ENCODE assay signal across 8 mouse cellular contexts in the genomic region with DNA sequence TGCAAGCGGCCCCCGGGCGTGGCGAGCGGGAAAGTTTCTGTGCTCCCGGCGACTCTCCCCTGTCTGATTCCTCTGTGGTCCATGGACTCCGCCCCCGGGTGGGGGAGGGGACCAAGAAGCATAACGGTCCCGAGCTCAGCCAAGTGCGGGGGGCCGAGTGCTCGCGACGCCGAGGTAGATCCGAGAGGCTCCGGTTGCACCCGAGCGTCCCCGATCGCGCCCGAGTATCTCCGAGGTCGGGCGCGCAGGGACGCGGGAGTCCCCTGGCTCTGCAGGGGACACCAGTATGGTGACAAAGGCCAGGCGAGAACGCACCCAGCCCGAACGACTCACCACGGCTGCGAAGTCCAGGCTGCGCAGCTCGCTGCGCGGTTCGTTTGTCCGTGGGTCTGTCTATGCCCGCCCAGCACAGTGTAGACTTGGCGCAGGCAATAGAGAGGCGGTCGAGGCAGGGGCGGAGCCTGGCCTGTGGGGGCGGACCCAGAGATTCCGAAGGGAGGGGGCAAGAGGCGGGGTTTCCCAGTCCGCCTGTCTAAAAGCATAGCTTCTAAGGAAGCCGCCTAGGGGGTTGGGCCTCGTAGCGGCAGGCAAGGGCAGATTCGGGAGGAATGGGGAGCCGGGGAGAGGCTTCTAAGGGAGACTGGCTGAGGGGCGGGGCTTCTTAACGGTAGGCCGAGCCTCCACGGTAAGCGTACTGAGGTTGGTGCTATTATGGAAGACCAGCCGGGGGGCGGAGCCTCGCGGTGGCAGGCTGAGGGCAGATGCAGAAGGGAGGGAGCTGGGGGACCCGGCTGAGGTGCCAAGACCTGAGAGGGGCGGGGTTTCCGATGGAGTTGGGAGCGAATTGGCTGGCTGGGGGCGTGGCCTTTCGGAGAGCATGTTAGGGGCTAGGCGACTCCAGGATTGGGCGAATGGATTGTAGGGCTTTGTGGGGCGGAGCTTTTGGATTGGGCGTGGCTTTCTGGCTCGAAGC. TPM values are rescaled to one million over a fixed set of nuclear protein-coding genes. Genes with fewer than 3 reads are reported as not detected.
DNase-seq lines count a peak whose midpoint lies in the region; ATAC-seq lines count a peak whose summit lies in the region.

No protein-coding gene starts in this region.

- peak; percentile 97 for DNase-seq in WW6 (ENCODE audit: low read depth, low spot score)
- peak; percentile 94 to 97 for DNase-seq in cerebellum, postnatal 4 days (ENCODE audit: low spot score in 2 of 2)
- DNase-seq in gastrocnemius, adult 18-20 months (ENCODE audit: low spot score), result peak; percentile 99
- DNase-seq in left cerebral cortex, adult 18-20 months (ENCODE audit: low spot score in 2 of 2), result peak; percentile 92 to 93
- peak; percentile 98 for DNase-seq in right cerebral cortex, adult 18-20 months
- peak; percentile 92 for DNase-seq in urinary bladder, postnatal 10 days (ENCODE audit: low spot score)

- H3K27ac ChIP-seq in hindbrain, embryonic 16.5 days (ENCODE audit: low read depth, low read length), result peak overlapping the region; percentile 83
- H3K27ac ChIP-seq in macrophage, result peak overlapping the region; percentile 45

- ATAC-seq in hindbrain, embryonic 16.5 days, result peak; percentile 93

- under 1% methylated on average over 75 of the region's 77 CpGs for WGBS in hindbrain, embryonic 16.5 days
- 1% methylated on average over 77 of the region's 77 CpGs for WGBS in macrophage (ENCODE audit: missing documents)

- H3K4me3 ChIP-seq in hindbrain, embryonic 16.5 days (ENCODE audit: low read length), result peak overlapping the region; percentile 55
- H3K4me3 ChIP-seq in macrophage (ENCODE audit: inconsistent target), result peak overlapping the region; percentile 30

- peaks cover 51% of the 10 kb centered on the region for H3K4me1 ChIP-seq in hindbrain, embryonic 16.5 days (ENCODE audit: control insufficient read depth, insufficient read depth, low read depth, low read length)

- no peaks in the 10 kb centered on the region for H3K27me3 ChIP-seq in hindbrain, embryonic 16.5 days (replicated peaks; ENCODE audit: control insufficient read depth, insufficient read depth, low read length)

- peak overlapping the region; percentile 71 for H3K9ac ChIP-seq in hindbrain, embryonic 16.5 days (ENCODE audit: low read depth, low read length)

- H3K79me2 ChIP-seq in macrophage (ENCODE audit: inconsistent target), result no peaks in the 10 kb centered on the region

- peaks cover 4% of the 10 kb centered on the region; the same call in 1 of the 2 replicates for H3K36me3 ChIP-seq in hindbrain, embryonic 16.5 days (ENCODE audit: control insufficient read depth, insufficient read depth, low read length)
- no peaks in the 10 kb centered on the region for H3K36me3 ChIP-seq in macrophage (ENCODE audit: inconsistent target)

- H3K9me3 ChIP-seq in hindbrain, embryonic 16.5 days (ENCODE audit: control insufficient read depth, low read length), result no peaks in the 10 kb centered on the region

- peak overlapping the region; percentile 89 for H3K4me2 ChIP-seq in hindbrain, embryonic 16.5 days (ENCODE audit: low read length)

RNA-seq across cellular contexts. Expression of gene Ptprs, which starts 14.2 kb away (rescaled TPM):
- 10 to 100 TPM; 30.8 to 38.3 TPM for total RNA-seq in gastrocnemius, adult 18-20 months (2021)
- 229 and 264 TPM in 2 replicates for polyA plus RNA-seq in hindbrain, embryonic 16.5 days (2015; fragmentation: Nextera tagmentation; extraction: Ambion mirVana)
- 100 to 1,000 TPM; 588 to 594 TPM for total RNA-seq in left cerebral cortex, adult 18-20 months (2021)
- 100 to 1,000 TPM in 12 of 26 experiments, 10 to 100 TPM in 14; 41.5 to 232 (median 95.1) TPM for total RNA-seq in macrophage (2018; cell fraction: chromatin; rRNA removed)
- total RNA-seq in macrophage (2018; cell fraction: cytosol; rRNA removed), result 10 to 100 TPM in 14 of 26 experiments, 1 to 10 TPM in 12; 3.4 to 29.6 (median 11.9) TPM
- 100 to 1,000 TPM in 6 of 26 experiments, 10 to 100 TPM in 20; 14.3 to 133 (median 44.5) TPM for total RNA-seq in macrophage (2018; cell fraction: nucleus; rRNA removed)
- 13.0 to 25.1 TPM (median 19.4 TPM) in 3 replicates for polyA plus RNA-seq in macrophage (2018)

RNA-seq across cellular contexts. Expression of gene Znrf4, which starts 50.2 kb away (rescaled TPM):
- not detected for total RNA-seq in gastrocnemius, adult 18-20 months (2021)
- not detected in 2 replicates for polyA plus RNA-seq in hindbrain, embryonic 16.5 days (2015; fragmentation: Nextera tagmentation; extraction: Ambion mirVana)
- not detected for total RNA-seq in left cerebral cortex, adult 18-20 months (2021)
- not detected for total RNA-seq in macrophage (2018; cell fraction: chromatin; rRNA removed)
- total RNA-seq in macrophage (2018; cell fraction: cytosol; rRNA removed), result not detected
- total RNA-seq in macrophage (2018; cell fraction: nucleus; rRNA removed), result not detected
- not detected in 3 replicates for polyA plus RNA-seq in macrophage (2018)

Comparison
In these comparisons a context has a peak if more than half of its experiments do, and no peak if none do; other contexts are left out.
1. Peak in every context shown above with its lines: DNase-seq, ATAC-seq, H3K4me3 ChIP-seq and H3K27ac ChIP-seq.
2. RNA of gene Ptprs, which starts 14.2 kb away (total RNA-seq): 588 to 594 TPM in left cerebral cortex, adult 18-20 months; 30.8 to 38.3 TPM in gastrocnemius, adult 18-20 months; every median in the first group is over 10 times any median in the second.